Mouse (Mus musculus): Measurements from ENCODE around the gene Bola3.

Bola3 gene

DNA sequence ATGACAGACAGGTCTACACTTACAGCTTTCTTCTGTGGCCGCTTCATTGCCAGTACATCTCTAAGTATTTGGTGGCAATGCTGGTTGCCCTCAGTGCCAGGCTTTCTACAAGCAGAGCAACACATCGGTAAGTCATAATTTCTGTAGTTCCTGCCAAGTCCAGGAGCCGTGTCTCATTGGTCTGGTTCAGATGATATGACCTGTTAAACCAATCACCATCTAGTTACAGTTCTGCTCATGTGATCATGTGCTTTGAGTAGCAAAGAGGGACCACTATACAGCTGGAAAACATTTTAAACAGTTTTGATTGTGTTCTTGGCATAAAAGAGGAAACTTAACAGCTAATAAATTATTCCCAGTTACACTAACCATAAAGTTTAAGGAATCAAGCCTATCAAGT lies 1.0 kb upstream of the Bola3 start:
- no peak for DNase-seq (ENCODE audit: low read depth in 1 of 2, low spot score in 2 of 2)

- DNase-seq (ENCODE audit: low read depth in 1 of 2, low spot score in 2 of 2): peak; percentile 76 to 80
Measured at GRCm38 (mm10) chr6:83349274-83349958, 469 bp downstream of the Bola3 start.

DNA sequence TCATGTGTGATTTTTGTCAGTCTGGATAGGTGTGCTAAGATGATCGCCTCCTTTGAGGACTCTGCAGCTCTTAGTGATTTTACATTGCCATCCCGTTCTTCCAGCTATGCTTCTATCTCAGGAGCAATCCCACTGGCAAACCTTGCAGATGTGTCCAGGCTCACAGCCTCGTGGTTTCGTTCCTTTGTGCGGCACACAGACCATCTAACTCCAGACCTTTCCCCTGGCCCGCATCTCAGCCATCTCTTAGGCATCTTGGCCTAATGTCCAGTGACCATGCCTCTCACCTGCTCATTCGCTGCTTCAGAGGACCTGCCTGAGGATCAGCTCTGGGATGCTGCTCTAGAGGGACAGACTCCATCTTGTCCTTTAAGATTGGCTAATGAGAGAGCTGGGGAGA lies 1.2 kb downstream of the Bola3 start:
- DNase-seq (ENCODE audit: low read depth in 1 of 2, low spot score in 2 of 2): no peak

GRCm38 (mm10) chr6:83350851-83351405 lies 2.0 kb downstream of the Bola3 start:
- DNase-seq (ENCODE audit: low read depth in 1 of 2, low spot score in 2 of 2): no peak

- DNase-seq (ENCODE audit: low read depth in 1 of 2, low spot score in 2 of 2): no peak
Measured at GRCm38 (mm10) chr6:83351490-83352160, 2.7 kb downstream of the Bola3 start.

DNA sequence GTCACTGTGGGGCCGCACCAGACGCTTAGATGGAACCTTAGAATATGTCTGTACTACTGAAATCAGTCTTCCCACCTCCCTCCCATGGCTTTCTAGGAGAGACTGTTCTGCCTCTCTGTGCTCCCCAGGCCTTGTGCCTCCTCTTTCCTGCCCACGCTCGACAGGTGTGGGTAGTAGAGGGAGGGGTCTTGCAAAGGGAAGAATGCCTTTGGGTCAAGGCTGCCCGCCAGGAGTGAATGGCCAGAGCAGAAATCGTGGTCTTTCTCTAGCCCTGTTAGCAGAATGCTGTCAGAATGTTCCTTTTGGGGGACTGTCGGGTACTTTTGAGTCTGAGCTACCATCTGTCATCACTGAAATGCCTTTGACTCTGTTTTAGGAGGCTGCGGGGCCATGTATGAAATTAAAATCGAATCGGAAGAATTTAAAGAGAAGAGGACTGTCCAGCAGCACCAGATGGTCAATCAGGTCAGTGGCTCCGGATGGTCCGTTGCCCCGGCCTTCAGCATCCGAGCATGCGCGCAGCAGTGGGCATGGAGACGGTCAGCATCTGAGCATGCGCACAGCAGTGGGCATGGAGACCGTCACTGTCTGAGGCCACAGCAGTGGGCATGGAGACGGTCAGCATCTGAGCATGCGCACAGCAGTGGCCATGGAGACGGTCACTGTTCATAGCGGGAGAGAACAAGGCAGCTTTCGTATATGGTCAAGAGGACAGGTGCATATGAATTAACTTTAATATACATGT lies 3.9 kb downstream of the Bola3 start:
- no peak for DNase-seq (ENCODE audit: low read depth in 1 of 2, low spot score in 2 of 2)

DNA sequence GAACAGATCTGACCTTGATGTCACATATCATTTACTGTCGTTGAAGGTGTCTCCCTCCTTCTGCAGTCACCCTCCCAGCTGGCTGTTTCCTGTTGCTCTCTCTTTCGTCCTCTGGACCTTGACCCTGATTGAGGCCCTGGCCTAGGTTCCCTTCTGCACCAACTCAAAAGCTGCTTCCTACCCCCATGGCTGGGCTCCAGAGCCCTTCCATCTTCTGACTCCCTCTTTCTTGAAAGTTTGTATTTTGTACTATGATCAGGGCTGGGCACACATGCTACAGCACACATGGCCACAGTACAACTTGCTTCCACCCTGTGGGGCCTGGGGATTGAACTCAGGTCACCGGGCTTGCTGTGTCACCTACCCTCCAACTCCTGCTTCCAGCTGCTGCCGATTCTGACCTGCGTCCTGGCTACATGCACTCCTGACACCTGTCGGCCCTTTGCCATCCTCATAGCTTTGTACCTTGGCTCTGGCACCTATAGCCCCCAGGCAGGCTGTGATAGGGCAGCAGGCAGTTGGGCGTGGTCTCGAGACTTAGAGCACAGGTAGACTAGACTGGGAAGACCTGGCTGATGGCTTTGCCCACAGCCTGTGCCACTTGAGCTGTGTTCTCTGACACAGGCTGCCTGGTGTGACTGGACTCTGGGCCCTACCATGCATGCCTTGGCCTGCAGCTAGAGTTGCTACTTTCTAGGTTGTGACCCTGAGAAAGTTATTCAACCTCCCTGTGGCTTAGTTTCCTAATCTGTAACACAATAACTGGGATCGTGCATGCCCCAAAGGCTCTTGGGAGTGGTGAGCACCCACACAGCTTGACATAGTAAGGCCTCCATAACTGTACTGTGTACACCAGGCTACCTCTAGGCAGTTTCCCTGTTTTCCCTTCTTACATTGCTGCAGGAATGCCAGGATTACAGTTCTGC lies 6.2 kb downstream of the Bola3 start:
- DNase-seq (ENCODE audit: low read depth in 1 of 2, low spot score in 2 of 2): no peak

GRCm38 (mm10) chr6:83356569-83357138 lies 7.7 kb downstream of the Bola3 start:
- peak; percentile 27 to 57 for DNase-seq (ENCODE audit: low read depth in 1 of 2, low spot score in 2 of 2)

- no peak for DNase-seq (ENCODE audit: low read depth in 1 of 2, low spot score in 2 of 2)
Measured at GRCm38 (mm10) chr6:83357436-83357835, 8.5 kb downstream of the Bola3 start.

DNA sequence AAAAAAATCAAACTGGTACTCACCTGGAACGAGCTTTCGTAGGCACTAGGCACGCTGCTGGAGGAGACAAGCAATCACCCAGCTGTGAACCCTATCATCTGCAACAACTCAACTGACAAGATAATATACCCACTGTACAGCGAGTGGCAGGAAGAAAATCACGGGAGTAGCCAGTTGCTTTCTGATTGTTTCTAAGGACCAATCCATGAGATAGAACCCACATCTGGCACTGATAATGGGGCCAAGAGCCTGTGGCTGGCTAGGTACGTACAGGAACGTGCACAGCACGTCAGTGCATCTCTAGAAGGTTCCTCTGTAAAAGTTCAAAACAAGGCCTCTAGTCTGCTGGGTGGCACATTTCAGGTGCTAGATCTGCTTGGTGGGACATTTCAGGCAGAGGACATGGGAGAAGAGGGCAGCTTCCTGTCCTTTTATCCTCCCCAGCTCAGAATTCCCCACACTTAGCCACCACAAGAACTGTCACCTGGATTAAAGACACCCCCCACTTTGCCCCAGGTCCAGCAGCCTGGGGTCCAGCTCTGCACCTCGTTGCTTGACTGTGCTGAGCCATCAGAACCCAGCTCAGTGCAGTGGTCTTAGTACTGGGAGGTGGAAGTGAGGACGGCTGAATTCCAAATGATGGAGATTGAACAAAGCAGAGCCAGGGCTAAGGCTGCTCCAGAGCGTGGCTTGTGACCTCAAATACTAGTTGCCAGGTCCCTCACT lies 12.7 kb downstream of the Bola3 start:
- no peak for DNase-seq (ENCODE audit: low read depth in 1 of 2, low spot score in 2 of 2)

- no peak for DNase-seq (ENCODE audit: low read depth in 1 of 2, low spot score in 2 of 2)
Measured at GRCm38 (mm10) chr6:83363075-83363474, 14.1 kb downstream of the Bola3 start.

GRCm38 (mm10) chr6:83370316-83370965 lies 21.5 kb downstream of the Bola3 start:
- no peak for DNase-seq (ENCODE audit: low read depth in 1 of 2, low spot score in 2 of 2)

- no peak for DNase-seq (ENCODE audit: low read depth in 1 of 2, low spot score in 2 of 2)
Measured at GRCm38 (mm10) chr6:83371350-83371749, 22.4 kb downstream of the Bola3 start.

- no peak for DNase-seq (ENCODE audit: low read depth in 1 of 2, low spot score in 2 of 2)
Measured at GRCm38 (mm10) chr6:83373704-83374300, 24.9 kb downstream of the Bola3 start.

- DNase-seq (ENCODE audit: low read depth in 1 of 2, low spot score in 2 of 2): peak; percentile 27 to 36
Measured at GRCm38 (mm10) chr6:83381510-83382491, 32.9 kb downstream of the Bola3 start.

GRCm38 (mm10) chr6:83385569-83386090 lies 36.7 kb downstream of the Bola3 start:
- no peak for DNase-seq (ENCODE audit: low read depth in 1 of 2, low spot score in 2 of 2)

DNA sequence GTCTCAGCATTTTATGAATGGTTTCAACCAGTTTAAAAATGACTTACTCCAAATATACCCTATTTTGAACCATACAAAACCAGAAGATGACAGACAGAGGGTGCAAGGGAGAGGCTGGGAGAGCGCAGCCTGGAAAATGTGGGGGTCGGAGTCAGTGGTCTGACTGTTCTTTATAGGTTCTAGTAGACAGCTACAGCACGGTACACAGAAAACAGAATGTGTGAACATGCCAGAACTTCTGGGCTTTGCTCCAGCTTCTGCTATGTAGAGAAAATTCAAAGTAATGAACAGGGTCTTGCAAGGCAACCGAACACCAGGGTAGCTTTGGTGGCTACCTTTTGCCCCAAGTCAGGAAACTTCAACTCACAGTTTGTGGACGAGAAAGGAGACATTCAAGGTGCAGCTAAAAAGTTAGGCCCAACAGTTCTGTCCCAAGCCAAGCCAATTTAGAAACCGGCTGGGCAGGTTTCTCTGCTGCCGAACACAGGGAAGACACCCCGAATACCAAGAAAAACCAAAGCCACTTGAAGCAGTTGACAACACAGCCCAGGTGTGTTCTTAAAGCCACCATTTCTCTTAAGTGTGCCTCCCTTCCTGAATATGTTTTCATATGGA lies 43.3 kb downstream of the Bola3 start:
- no peak for DNase-seq (ENCODE audit: low read depth in 1 of 2, low spot score in 2 of 2)

Data from monocyte, adult 2 months (primary cell).